Comparison of ENCODE assay signal across 8 mouse cellular contexts in genomic region chr2:25931249-25931859, GRCm38 (mm10). TPM values are rescaled to one million over a fixed set of nuclear protein-coding genes. Genes with fewer than 3 reads are reported as not detected.
DNase-seq lines count a peak whose midpoint lies in the region; ATAC-seq and TF ChIP-seq lines count a peak whose summit lies in the region.

No protein-coding gene starts in this region.

- TF ChIP-seq POLR2A in spleen, adult 2 months (IDR thresholded peaks at IDR 0.05; ENCODE audit: low read depth, low read length): no peak

- no peak for ATAC-seq in heart, embryonic 12.5 days (ENCODE audit: insufficient number of reproducible peaks, low FRiP score)
- ATAC-seq in liver, embryonic 14.5 days (ENCODE audit: insufficient read depth): no peak

- no peaks in the 10 kb centered on the region for H3K27me3 ChIP-seq in heart, embryonic 12.5 days (replicated peaks)
- H3K27me3 ChIP-seq in spleen, adult 2 months (ENCODE audit: control insufficient read depth, insufficient read depth, low read length): no peaks in the 10 kb centered on the region
- H3K27me3 ChIP-seq in liver, embryonic 14.5 days (ENCODE audit: control insufficient read depth, insufficient read depth, low read length): no peaks in the 10 kb centered on the region

- 84% methylated on average over 6 of the region's 6 CpGs for WGBS in heart, embryonic 12.5 days
- 85% methylated on average over 6 of the region's 6 CpGs for WGBS in spleen, adult 2 months
- WGBS in liver, embryonic 14.5 days (ENCODE audit: insufficient replicate concordance): 77% methylated on average over 6 of the region's 6 CpGs

- H3K9ac ChIP-seq in heart, embryonic 12.5 days: no peak overlapping the region
- H3K9ac ChIP-seq in liver, embryonic 14.5 days (replicated peaks): no peak overlapping the region

- H3K4me1 ChIP-seq in heart, embryonic 12.5 days (replicated peaks): no peaks in the 10 kb centered on the region
- H3K4me1 ChIP-seq in spleen, adult 2 months (ENCODE audit: control insufficient read depth, insufficient read depth, insufficient read length): no peaks in the 10 kb centered on the region
- no peaks in the 10 kb centered on the region for H3K4me1 ChIP-seq in liver, embryonic 14.5 days (replicated peaks; ENCODE audit: control insufficient read depth in 2 of 2, insufficient read depth in 2 of 2, low read length in 1 of 2)

- H3K27ac ChIP-seq in heart, embryonic 12.5 days (ENCODE audit: poor library complexity, severe bottlenecking): no peak overlapping the region
- H3K27ac ChIP-seq in spleen, adult 2 months (ENCODE audit: insufficient read depth, low read length): no peak overlapping the region
- H3K27ac ChIP-seq in liver, embryonic 14.5 days: no peak overlapping the region

- H3K36me3 ChIP-seq in heart, embryonic 12.5 days: peaks cover 88% of the 10 kb centered on the region
- peaks cover 26% of the 10 kb centered on the region for H3K36me3 ChIP-seq in spleen, adult 2 months (ENCODE audit: control insufficient read depth, insufficient read depth, low read length)
- peaks cover 52% of the 10 kb centered on the region for H3K36me3 ChIP-seq in liver, embryonic 14.5 days (replicated peaks; ENCODE audit: control insufficient read depth, insufficient read depth, low read depth)

- no peak overlapping the region for H3K4me3 ChIP-seq in heart, embryonic 12.5 days
- no peak overlapping the region for H3K4me3 ChIP-seq in spleen, adult 2 months (ENCODE audit: extremely low read depth, insufficient read depth, insufficient read length)
- H3K4me3 ChIP-seq in liver, embryonic 14.5 days (ENCODE audit: insufficient read depth in 1 of 2, low read depth in 2 of 2, low read length in 2 of 2): no peak overlapping the region

- peak; percentile 24; the same call in 1 of the 2 replicates for TF ChIP-seq CTCF in spleen, adult 2 months (IDR thresholded peaks at IDR 0.05; ENCODE audit: extremely low read depth, insufficient read depth, insufficient read length, insufficient replicate concordance)
- peak; percentile 72 for TF ChIP-seq CTCF in liver, embryonic 14.5 days (IDR thresholded peaks at IDR 0.05; ENCODE audit: low read depth)

- no peaks in the 10 kb centered on the region for H3K9me3 ChIP-seq in heart, embryonic 12.5 days (replicated peaks)
- no peaks in the 10 kb centered on the region for H3K9me3 ChIP-seq in liver, embryonic 14.5 days (ENCODE audit: control insufficient read depth, low read length)

- DNase-seq in heart, adult 11 months: peak; percentile 86
- no peak for DNase-seq in spleen, adult 2 months (ENCODE audit: low read depth in 1 of 2, low spot score in 2 of 2)
- DNase-seq in spleen, adult 12 weeks (ENCODE audit: low spot score): no peak
- DNase-seq in c-Kit-positive CD71-positive TER-119-negative erythroid progenitor cells, embryonic 14.5 days (ENCODE audit: low read depth): peak; percentile 16
- DNase-seq in liver, embryonic 14.5 days (ENCODE audit: low read depth in 3 of 3, low spot score in 3 of 3): peak; percentile 7 to 12 (median 11)
- peak; percentile 77 for DNase-seq in thymus, postnatal 4 days
- no peak for DNase-seq in cerebellum, adult 9-10 months

- no peak overlapping the region for H3K4me2 ChIP-seq in heart, embryonic 12.5 days
- H3K4me2 ChIP-seq in liver, embryonic 14.5 days (ENCODE audit: low read depth): no peak overlapping the region

- no peak for TF ChIP-seq EP300 in liver, embryonic 14.5 days (IDR thresholded peaks at IDR 0.05; ENCODE audit: low read depth)

RNA-seq across cellular contexts. Expression of gene Camsap1, which starts 51.7 kb away (rescaled TPM):
- 17.9 and 22.1 TPM in 2 replicates for polyA plus RNA-seq in heart, embryonic 12.5 days (2016; fragmentation: Nextera tagmentation; extraction: Ambion mirVana)
- polyA plus RNA-seq in spleen, adult 2 months (2012; rRNA removed): 5.3 and 6.5 TPM in 2 replicates
- polyA plus RNA-seq in liver, embryonic 14.5 days (2012; rRNA removed): 2.3 and 2.8 TPM in 2 replicates
- polyA plus RNA-seq in liver, embryonic 14.5 days (2014; fragmentation: Nextera tagmentation; extraction: Ambion mirVana): 4.7 and 6.6 TPM in 2 replicates

Comparison
In these comparisons a context has a peak if more than half of its experiments do, and no peak if none do; other contexts are left out.
1. DNase-seq: peak in heart, adult 11 months (single experiment), c-Kit-positive CD71-positive TER-119-negative erythroid progenitor cells, embryonic 14.5 days (single experiment), liver, embryonic 14.5 days (3 of 3) and thymus, postnatal 4 days (single experiment); none in spleen, adult 2 months (0 of 2), spleen, adult 12 weeks (single experiment) and cerebellum, adult 9-10 months (single experiment).